Mouse (Mus musculus) testis, adult 2 months (tissue): Measurements from ENCODE around the gene Pla2r1. TPM values are rescaled to one million over a fixed set of nuclear protein-coding genes. Genes with fewer than 3 reads are reported as not detected.

Experiments
- H3K27ac ChIP-seq: fragments of 200-500 bp; 2 replicates; pipeline ENCODE4 v1.5.1; 2012; ENCODE audit warnings: low read depth, low read length; ENCODE audit not compliant: control insufficient read depth, insufficient read depth
- H3K27me3 ChIP-seq: fragments of 200-500 bp; 2 replicates; pipeline ENCODE4 v1.6.1; 2012; ENCODE audit warnings: mild to moderate bottlenecking, low read length, moderate library complexity; ENCODE audit not compliant: control insufficient read depth, insufficient read depth
- H3K36me3 ChIP-seq: fragments of 200-500 bp; 2 replicates; pipeline ENCODE4 v1.6.1; 2012; ENCODE audit warnings: mild to moderate bottlenecking, low read length; ENCODE audit not compliant: control insufficient read depth, insufficient read depth
- H3K4me1 ChIP-seq: fragments of 200-500 bp; 2 replicates; pipeline ENCODE4 v1.6.1; 2012; ENCODE audit warnings: low read length; ENCODE audit not compliant: control insufficient read depth, insufficient read depth
- H3K4me3 ChIP-seq: fragments of 200-500 bp; 2 replicates; pipeline ENCODE4 v1.5.1; 2012; ENCODE audit warnings: low read depth, mild to moderate bottlenecking, low read length, moderate library complexity, mixed read lengths; ENCODE audit not compliant: control insufficient read depth
- CTCF ChIP-seq: fragments of 200-500 bp; IDR thresholded peaks from 2 replicates; pipeline ENCODE4 v1.5.1; 2012; ENCODE audit warnings: low read depth, mild to moderate bottlenecking, inconsistent platforms, low read length, moderate library complexity; ENCODE audit not compliant: control insufficient read depth, insufficient read depth, insufficient replicate concordance
- POLR2A ChIP-seq: fragments of 200-500 bp; IDR thresholded peaks from 2 replicates; pipeline ENCODE4 v1.6.1; 2012; ENCODE audit warnings: low read depth, mild to moderate bottlenecking, inconsistent platforms, low read length, moderate library complexity; ENCODE audit not compliant: control insufficient read depth
- polyA plus RNA-seq: library from polyadenylated mRNA; depleted of rRNA; stranded (reverse); fragments of >200 nt; gene quantifications from 2 replicates; pipeline ENCODE4 v1.2.3, GENCODE M21; 2012

Pla2r1 gene
- polyA plus RNA-seq, 1 experiment = 0.75 TPM

- peaks cover 7% of the 10 kb centered on the region for H3K4me1 ChIP-seq
- no peaks in the 10 kb centered on the region for H3K36me3 ChIP-seq
- no peak overlapping the region for H3K4me3 ChIP-seq
- H3K27ac ChIP-seq = no peak overlapping the region
- no peaks in the 10 kb centered on the region for H3K27me3 ChIP-seq
- TF ChIP-seq CTCF (no peak), POLR2A (no peak)
These were observed 3.3 kb downstream of the Pla2r1 start for GRCm38 (mm10) chr2:60549851-60550250.

GRCm38 (mm10) chr2:60546082-60546481, 7.0 kb downstream of the Pla2r1 start:
- no peak overlapping the region for H3K4me3 ChIP-seq
- no peak for TF ChIP-seq POLR2A
- TF ChIP-seq CTCF = no peak
- no peaks in the 10 kb centered on the region for H3K36me3 ChIP-seq
- no peaks in the 10 kb centered on the region for H3K4me1 ChIP-seq
- H3K27me3 ChIP-seq = no peaks in the 10 kb centered on the region
- no peak overlapping the region for H3K27ac ChIP-seq

GRCm38 (mm10) chr2:60544006-60544405, 9.1 kb downstream of the Pla2r1 start:
- Histone ChIP-seq H3K27ac (no peak overlapping the region), H3K4me1 (no peaks in the 10 kb centered on the region), H3K36me3 (no peaks in the 10 kb centered on the region), H3K4me3 (no peak overlapping the region), H3K27me3 (no peaks in the 10 kb centered on the region)
- TF ChIP-seq CTCF = no peak
- TF ChIP-seq POLR2A = no peak

GRCm38 (mm10) chr2:60541745-60542144, 11.4 kb downstream of the Pla2r1 start:
- Histone ChIP-seq H3K4me3 (no peak overlapping the region), H3K36me3 (no peaks in the 10 kb centered on the region), H3K4me1 (no peaks in the 10 kb centered on the region), H3K27me3 (no peaks in the 10 kb centered on the region), H3K27ac (no peak overlapping the region)
- TF ChIP-seq CTCF = no peak
- TF ChIP-seq POLR2A = no peak

- H3K4me3 ChIP-seq = no peak overlapping the region
- H3K27ac ChIP-seq = no peak overlapping the region
- H3K36me3 ChIP-seq = no peaks in the 10 kb centered on the region
- no peak for TF ChIP-seq CTCF
- TF ChIP-seq POLR2A = no peak
- no peaks in the 10 kb centered on the region for H3K4me1 ChIP-seq
- no peaks in the 10 kb centered on the region for H3K27me3 ChIP-seq
These were observed 12.8 kb downstream of the Pla2r1 start for GRCm38 (mm10) chr2:60540346-60540745.

GRCm38 (mm10) chr2:60538710-60539109, 14.4 kb downstream of the Pla2r1 start:
- Histone ChIP-seq H3K4me1 (no peaks in the 10 kb centered on the region), H3K4me3 (no peak overlapping the region), H3K27ac (no peak overlapping the region), H3K27me3 (no peaks in the 10 kb centered on the region), H3K36me3 (no peaks in the 10 kb centered on the region)
- TF ChIP-seq POLR2A (no peak), CTCF (no peak)

GRCm38 (mm10) chr2:60538274-60538673, 14.8 kb downstream of the Pla2r1 start:
- no peaks in the 10 kb centered on the region for H3K27me3 ChIP-seq

GRCm38 (mm10) chr2:60534755-60535154, 18.4 kb downstream of the Pla2r1 start:
- TF ChIP-seq POLR2A (no peak), CTCF (no peak)
- Histone ChIP-seq H3K36me3 (no peaks in the 10 kb centered on the region), H3K27ac (no peak overlapping the region), H3K27me3 (no peaks in the 10 kb centered on the region), H3K4me3 (no peak overlapping the region), H3K4me1 (no peaks in the 10 kb centered on the region; the same call in 1 of the 2 replicates)

More at GRCm38 (mm10) chr2:60538274-60538673, 14.8 kb downstream of the Pla2r1 start:
- Histone ChIP-seq H3K36me3 (no peaks in the 10 kb centered on the region), H3K27ac (no peak overlapping the region), H3K4me3 (no peak overlapping the region), H3K4me1 (no peaks in the 10 kb centered on the region)
- no peak for TF ChIP-seq CTCF
- TF ChIP-seq POLR2A = no peak
